In genomic region chr5:125727436-125727835, GRCm38 (mm10) we compare ENCODE assay signal across 12 mouse cellular contexts.
"Had no signal": no experiment of that assay in that cellular context is flagged by ENCODE, and none has a peak within 500 bp of the region (broad histone marks: within the 10 kb centered on the region; RNA-seq: fewer than 3 reads in every experiment).

No protein-coding gene starts in this region.

- H3K36me3 ChIP-seq: limb, embryonic 13.5 days; midbrain, embryonic 13.5 days; neural tube, embryonic 15.5 days had no signal

- ATAC-seq: midbrain, embryonic 13.5 days had no signal

- H3K4me3 ChIP-seq: limb, embryonic 13.5 days; midbrain, embryonic 13.5 days; myocyte; neural tube, embryonic 15.5 days had no signal

- H3K9me3 ChIP-seq: midbrain, embryonic 13.5 days; neural tube, embryonic 15.5 days had no signal

- H3K9ac ChIP-seq: limb, embryonic 13.5 days; liver, embryonic 14.5 days; midbrain, embryonic 13.5 days; neural tube, embryonic 15.5 days had no signal

- H3K27ac ChIP-seq: kidney, postnatal 0 days; limb, embryonic 13.5 days; liver, embryonic 14.5 days; midbrain, embryonic 13.5 days; neural tube, embryonic 15.5 days; stomach, postnatal 0 days had no signal

- H3K4me2 ChIP-seq: limb, embryonic 13.5 days; midbrain, embryonic 13.5 days; neural tube, embryonic 15.5 days had no signal

- DNase-seq: kidney, adult 11 months; kidney, adult 9 months; left cerebral cortex, postnatal 4 days; lung, adult 18-20 months; right cerebral cortex, adult 18-20 months had no signal

- H3K4me1 ChIP-seq: limb, embryonic 13.5 days; midbrain, embryonic 13.5 days; neural tube, embryonic 15.5 days had no signal

- H3K27me3 ChIP-seq: limb, embryonic 13.5 days; midbrain, embryonic 13.5 days; neural tube, embryonic 15.5 days had no signal
